Mouse (Mus musculus) spleen, adult 2 months (tissue): Measurements from ENCODE around the gene Nrxn3.

ENCODE experiments used
- CTCF ChIP-seq: fragments of 200-500 bp; IDR thresholded peaks from 2 replicates; pipeline ENCODE4 v1.5.1; 2011; ENCODE audit warnings: mild to moderate bottlenecking, inconsistent platforms; ENCODE audit not compliant: insufficient read depth, insufficient read length, insufficient replicate concordance; ENCODE audit errors: extremely low read depth
- POLR2A ChIP-seq: fragments of 200-500 bp; IDR thresholded peaks from 2 replicates; pipeline ENCODE4 v1.6.1; 2011; ENCODE audit warnings: low read depth, low read length, inconsistent platforms

- TF ChIP-seq CTCF (no peak), POLR2A (no peak)
These were observed 374.9 kb downstream of the Nrxn3 start for GRCm38 (mm10) chr12:89097561-89097960.
